In the genomic region with DNA sequence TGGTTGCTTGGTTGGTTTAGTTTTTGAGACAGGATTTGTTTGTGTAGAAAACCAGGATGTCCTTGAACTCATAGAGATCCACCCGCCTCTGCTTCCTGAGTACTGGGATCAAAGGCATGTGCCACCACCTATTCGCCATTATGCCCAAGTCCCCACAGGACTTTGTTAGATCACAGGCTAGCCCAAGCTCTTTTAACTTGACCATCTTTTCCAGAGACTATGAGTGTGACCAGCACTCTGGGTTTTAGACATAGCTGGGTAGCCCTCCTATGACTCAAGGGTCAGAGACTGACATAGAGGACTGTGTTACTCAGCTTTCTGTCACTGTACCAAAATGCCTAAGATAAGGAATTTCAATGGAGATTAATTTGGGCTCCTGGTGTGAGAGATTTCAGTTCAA, we compare ENCODE assay signal across 23 mouse cellular contexts.
"Had no signal": no experiment of that assay in that cellular context is flagged by ENCODE, and none has a peak within 500 bp of the region (broad histone marks: within the 10 kb centered on the region; RNA-seq: fewer than 3 reads in every experiment).

No protein-coding gene starts in this region.

- H3K36me3 ChIP-seq: embryonic facial prominence, embryonic 10.5 days; embryonic facial prominence, embryonic 12.5 days; embryonic facial prominence, embryonic 13.5 days; embryonic facial prominence, embryonic 15.5 days; forebrain, embryonic 10.5 days; forebrain, embryonic 12.5 days; forebrain, embryonic 15.5 days had no signal

- H3K4me1 ChIP-seq: embryonic facial prominence, embryonic 10.5 days; embryonic facial prominence, embryonic 12.5 days; embryonic facial prominence, embryonic 15.5 days; forebrain, embryonic 10.5 days; forebrain, embryonic 13.5 days; forebrain, embryonic 15.5 days had no signal

- H3K27me3 ChIP-seq: embryonic facial prominence, embryonic 12.5 days; embryonic facial prominence, embryonic 13.5 days; embryonic facial prominence, embryonic 15.5 days; forebrain, embryonic 12.5 days; forebrain, embryonic 13.5 days; forebrain, embryonic 15.5 days had no signal

- H3K9me3 ChIP-seq: embryonic facial prominence, embryonic 10.5 days; embryonic facial prominence, embryonic 12.5 days; embryonic facial prominence, embryonic 13.5 days; embryonic facial prominence, embryonic 15.5 days; forebrain, embryonic 10.5 days; forebrain, embryonic 12.5 days; forebrain, embryonic 13.5 days; forebrain, embryonic 15.5 days had no signal

- H3K27ac ChIP-seq: embryonic facial prominence, embryonic 10.5 days; embryonic facial prominence, embryonic 12.5 days; embryonic facial prominence, embryonic 13.5 days; embryonic facial prominence, embryonic 15.5 days; forebrain, embryonic 10.5 days; forebrain, embryonic 12.5 days; forebrain, embryonic 13.5 days; forebrain, embryonic 15.5 days; gastrocnemius, adult 2 months; heart, adult 2 months had no signal

- H3K4me3 ChIP-seq: embryonic facial prominence, embryonic 10.5 days; embryonic facial prominence, embryonic 12.5 days; embryonic facial prominence, embryonic 13.5 days; embryonic facial prominence, embryonic 15.5 days; erythroblast, embryonic 14.5 days; forebrain, embryonic 10.5 days; forebrain, embryonic 12.5 days; forebrain, embryonic 13.5 days; forebrain, embryonic 15.5 days; gastrocnemius, adult 2 months; heart, adult 2 months had no signal

- DNase-seq: cerebellum, adult 9-11 months; cerebellum, postnatal 10 days; cerebellum, postnatal 14 days; cerebellum, postnatal 25 days; cerebellum, postnatal 36 days; embryo, embryonic 11 days; forebrain, postnatal 0 days; gastrocnemius, adult 2 months; gastrocnemius, postnatal 10 days; gastrocnemius, postnatal 14 days; gastrocnemius, postnatal 25 days; gastrocnemius, postnatal 36 days; heart, adult 18-20 months; heart, adult 2 months had no signal
